Mouse (Mus musculus) CH12.LX (cell line): ENCODE data around the gene Adora3.

ENCODE experiments used
- CTCF ChIP-seq, 2 experiments: IDR thresholded peaks in 1 of 2; conservative IDR thresholded peaks in 1 of 2; 2 replicates each; pipeline ENCODE4 v1.5.1; 2011 to 2012; ENCODE audit warnings: low read depth in 2 of 2, low read length in 2 of 2, improper control_type of control experiment in 1 of 2, inconsistent platforms in 1 of 2, mild to moderate bottlenecking in 1 of 2, moderate library complexity in 1 of 2
- RAD21 ChIP-seq: IDR thresholded peaks from 2 replicates; pipeline ENCODE4 v1.6.1; 2011; ENCODE audit warnings: low read depth, mild to moderate bottlenecking, low read length, improper control_type of control experiment, moderate library complexity
- UBTF ChIP-seq: IDR thresholded peaks from 2 replicates; pipeline ENCODE4 v1.6.1; 2012; ENCODE audit warnings: low read depth, mild to moderate bottlenecking, inconsistent platforms, low read length, improper control_type of control experiment, moderate library complexity

GRCm38 (mm10) chr3:105873451-105874445 lies 3.1 kb downstream of the Adora3 start:
- TF ChIP-seq UBTF (no peak), RAD21 (no peak), CTCF (conservative IDR thresholded peaks at IDR 0.05 in 1 of 2, IDR thresholded peaks at IDR 0.05 in 1 of 2; ENCODE audit: low read depth in 2 of 2, low read length in 2 of 2) (no peak)
